ENCODE assay signal across 11 mouse cellular contexts in genomic region chr15:103034807-103035547, GRCm38 (mm10). TPM values are rescaled to one million over a fixed set of nuclear protein-coding genes. Genes with fewer than 3 reads are reported as not detected.
DNase-seq lines count a peak whose midpoint lies in the region; ATAC-seq and TF ChIP-seq lines count a peak whose summit lies in the region.
"Had no signal": no experiment of that assay in that cellular context is flagged by ENCODE, and none has a peak within 500 bp of the region (broad histone marks: within the 10 kb centered on the region; RNA-seq: fewer than 3 reads in every experiment).

No protein-coding gene starts in this region.

- under 1% methylated on average over 34 of the region's 34 CpGs for WGBS in heart, embryonic 12.5 days
- under 1% methylated on average over 34 of the region's 34 CpGs for WGBS in hindbrain, embryonic 10.5 days
- WGBS in liver, postnatal 0 days (ENCODE audit: insufficient replicate concordance) = under 1% methylated on average over 33 of the region's 34 CpGs

- H3K4me1 ChIP-seq in heart, embryonic 12.5 days (replicated peaks) = peaks cover 10% of the 10 kb centered on the region; the same call in 1 of the 2 replicates
- peaks cover 0 to 9% of the 10 kb centered on the region in 2 experiments; a peak in 3 of 4 replicates for H3K4me1 ChIP-seq in MEL (ENCODE audit: control insufficient read depth in 1 of 2, insufficient read depth in 2 of 2, low read length in 2 of 2)
- H3K4me1 ChIP-seq in hindbrain, embryonic 10.5 days (replicated peaks) = peaks cover 7% of the 10 kb centered on the region; the same call in 1 of the 2 replicates
- no peaks in the 10 kb centered on the region for H3K4me1 ChIP-seq in liver, postnatal 0 days (ENCODE audit: insufficient read depth)

- no peak overlapping the region for H3K9ac ChIP-seq in heart, embryonic 12.5 days
- peak overlapping the region; percentile 62 for H3K9ac ChIP-seq in MEL (ENCODE audit: control insufficient read depth, low read depth, low read length, poor library complexity, severe bottlenecking)
- no peak overlapping the region for H3K9ac ChIP-seq in liver, postnatal 0 days (replicated peaks)

- DNase-seq in heart, postnatal 25 days (ENCODE audit: low spot score) = no peak
- DNase-seq in MEL (ENCODE audit: low read depth, low spot score) = peak; percentile 46
- peak; percentile 46 for DNase-seq in hindbrain, embryonic 10.5 days (ENCODE audit: low spot score)
- DNase-seq in liver, postnatal 0 days = no peak
- no peak for DNase-seq in thymus, postnatal 14 days
- DNase-seq in c-Kit-positive CD71-positive TER-119-positive erythroid progenitor cells, embryonic 14.5 days (ENCODE audit: low spot score) = no peak
- no peak for DNase-seq in thymus, postnatal 0 days (ENCODE audit: low spot score)
- DNase-seq: thymus, postnatal 4 days had no signal

- intact Hi-C loops in heart, postnatal 25 days (cut with DNase I) = no loop called here

- H3K27me3 ChIP-seq in heart, embryonic 12.5 days (replicated peaks) = peaks cover 97% of the 10 kb centered on the region
- H3K27me3 ChIP-seq in MEL (ENCODE audit: control insufficient read depth in 1 of 2, insufficient read depth in 2 of 2, low read length in 2 of 2) = no peaks in the 10 kb centered on the region
- peaks cover 100% of the 10 kb centered on the region for H3K27me3 ChIP-seq in hindbrain, embryonic 10.5 days (ENCODE audit: insufficient read depth, poor library complexity, severe bottlenecking)
- peaks cover 96% of the 10 kb centered on the region for H3K27me3 ChIP-seq in liver, postnatal 0 days (ENCODE audit: insufficient read depth, low read length)

- H3K9me3 ChIP-seq in heart, embryonic 12.5 days (replicated peaks) = no peaks in the 10 kb centered on the region
- no peaks in the 10 kb centered on the region for H3K9me3 ChIP-seq in MEL (replicated peaks; ENCODE audit: insufficient read depth, low read length)
- H3K9me3 ChIP-seq in hindbrain, embryonic 10.5 days = no peaks in the 10 kb centered on the region
- no peaks in the 10 kb centered on the region for H3K9me3 ChIP-seq in liver, postnatal 0 days (ENCODE audit: low read length)

- TF ChIP-seq CTCF in MEL (IDR thresholded peaks at IDR 0.05 in 2 of 3, conservative IDR thresholded peaks at IDR 0.05 in 1 of 3; ENCODE audit: control insufficient read depth in 1 of 3, insufficient read depth in 1 of 3, low read depth in 2 of 3, low read length in 3 of 3, poor library complexity in 1 of 3, severe bottlenecking in 1 of 3) = no peak
- TF ChIP-seq CTCF in liver, postnatal 0 days (IDR thresholded peaks at IDR 0.05; ENCODE audit: low read depth) = no peak

- no peak overlapping the region for H3K27ac ChIP-seq in heart, embryonic 12.5 days (ENCODE audit: poor library complexity, severe bottlenecking)
- H3K27ac ChIP-seq in MEL (ENCODE audit: control insufficient read depth, low read depth, low read length) = peak overlapping the region; percentile 38
- H3K27ac ChIP-seq in hindbrain, embryonic 10.5 days = peak overlapping the region; percentile 53; the same call in 1 of the 2 replicates
- no peak overlapping the region for H3K27ac ChIP-seq in liver, postnatal 0 days (ENCODE audit: low read depth)

- TF ChIP-seq POLR2A in MEL (IDR thresholded peaks at IDR 0.05; ENCODE audit: control insufficient read depth in 1 of 2, insufficient read depth in 1 of 2, low read depth in 1 of 2, low read length in 2 of 2, poor library complexity in 1 of 2) = no peak

- peak overlapping the region; percentile 36 for H3K4me3 ChIP-seq in heart, embryonic 12.5 days
- H3K4me3 ChIP-seq in MEL (ENCODE audit: control insufficient read depth in 1 of 2, insufficient read depth in 1 of 2, low read depth in 2 of 2, low read length in 2 of 2) = peak overlapping the region; percentile 54 to 69
- H3K4me3 ChIP-seq in hindbrain, embryonic 10.5 days = peak overlapping the region; percentile 42
- H3K4me3 ChIP-seq in liver, postnatal 0 days (ENCODE audit: low read depth, low read length) = peak overlapping the region; percentile 4; the same call in 1 of the 2 replicates
- H3K4me3 ChIP-seq: erythroblast, embryonic 14.5 days had no signal

- TF ChIP-seq RAD21 in MEL (IDR thresholded peaks at IDR 0.05; ENCODE audit: low read depth, low read length) = no peak

- peak overlapping the region; percentile 60 for H3K4me2 ChIP-seq in heart, embryonic 12.5 days
- H3K4me2 ChIP-seq in liver, postnatal 0 days (ENCODE audit: low read depth, low read length) = peak overlapping the region; percentile 30

- H3K36me3 ChIP-seq in heart, embryonic 12.5 days = no peaks in the 10 kb centered on the region
- peaks cover 0 to 4% of the 10 kb centered on the region in 2 experiments; a peak in 2 of 4 replicates for H3K36me3 ChIP-seq in MEL (ENCODE audit: control insufficient read depth in 1 of 2, insufficient read depth in 2 of 2, low read length in 2 of 2)
- H3K36me3 ChIP-seq in hindbrain, embryonic 10.5 days = no peaks in the 10 kb centered on the region
- no peaks in the 10 kb centered on the region for H3K36me3 ChIP-seq in liver, postnatal 0 days (replicated peaks; ENCODE audit: insufficient read depth, low read length)

- ATAC-seq in heart, embryonic 12.5 days (ENCODE audit: insufficient number of reproducible peaks, low FRiP score) = no peak
- no peak for ATAC-seq in liver, postnatal 0 days

- TF ChIP-seq EP300 in MEL (IDR thresholded peaks at IDR 0.05; ENCODE audit: low read depth in 1 of 2, low read length in 2 of 2) = no peak
- TF ChIP-seq EP300 in liver, postnatal 0 days (IDR thresholded peaks at IDR 0.05; ENCODE audit: low read depth) = no peak

- peaks cover 9% of the 10 kb centered on the region for H3K79me2 ChIP-seq in MEL (ENCODE audit: control insufficient read depth, insufficient read depth, low read length, poor library complexity)

TF ChIP-seq in MEL, 35 proteins besides CTCF, POLR2A, EP300 and RAD21:
- TF ChIP-seq MAZ (IDR thresholded peaks at IDR 0.05; ENCODE audit: low read depth, low read length) (0 out of 2 replicates have a peak, but pooled peaks have one; percentile 44), ZNF384 (IDR thresholded peaks at IDR 0.05; ENCODE audit: low read depth, low read length) (no peak), GABPA (IDR thresholded peaks at IDR 0.05; ENCODE audit: low read depth, low read length) (no peak), SIN3A (IDR thresholded peaks at IDR 0.05; ENCODE audit: low read length) (no peak), CHD1 (IDR thresholded peaks at IDR 0.05; ENCODE audit: low read depth, low read length) (no peak), KAT2A (conservative IDR thresholded peaks at IDR 0.05; ENCODE audit: low read depth, low read length) (no peak)

RNA-seq across cellular contexts. Expression of gene Hoxc4, which starts 16.2 kb away (rescaled TPM):
- polyA plus RNA-seq in heart, embryonic 12.5 days (2016; fragmentation: Nextera tagmentation; extraction: Ambion mirVana) = 0.57 and 0.76 TPM in 2 replicates
- not detected for total RNA-seq in heart, postnatal 25 days (2021)
- total RNA-seq in MEL (2012; rRNA removed) = 2.5 and 2.6 TPM in 2 replicates
- 1 to 10 TPM in 1 of 2 experiments, not detected in 1; 9.4 TPM for polyA plus RNA-seq in MEL (2012; ENCODE audit: insufficient read depth in 1 of 2, insufficient read length in 2 of 2, low read depth in 1 of 2, low replicate concordance in 2 of 2, missing spikeins in 1 of 2)
- 1.5 and 29.6 TPM in 2 replicates for polyA plus RNA-seq in hindbrain, embryonic 10.5 days (2016; fragmentation: Nextera tagmentation; extraction: Ambion mirVana)
- 0.07 and 0.11 TPM in 2 replicates for polyA plus RNA-seq in liver, postnatal 0 days (2015; fragmentation: Nextera tagmentation; extraction: Ambion mirVana)
- 0.07 and 0.17 TPM in 2 replicates for polyA plus RNA-seq in thymus, postnatal 0 days (2015; fragmentation: Nextera tagmentation; extraction: Ambion mirVana)
- total RNA-seq: megakaryocyte progenitor cell, adult 5-6 weeks had no signal

RNA-seq across cellular contexts. Expression of gene Hoxc6, which starts 36.9 kb away (rescaled TPM):
- 0.18 and 0.82 TPM in 2 replicates for polyA plus RNA-seq in heart, embryonic 12.5 days (2016; fragmentation: Nextera tagmentation; extraction: Ambion mirVana)
- total RNA-seq in heart, postnatal 25 days (2021) = not detected
- 1.7 and 2.3 TPM in 2 replicates for total RNA-seq in MEL (2012; rRNA removed)
- 1 to 10 TPM in 1 of 2 experiments, not detected in 1; 9.4 TPM for polyA plus RNA-seq in MEL (2012; ENCODE audit: insufficient read depth in 1 of 2, insufficient read length in 2 of 2, low read depth in 1 of 2, low replicate concordance in 2 of 2, missing spikeins in 1 of 2)
- polyA plus RNA-seq in hindbrain, embryonic 10.5 days (2016; fragmentation: Nextera tagmentation; extraction: Ambion mirVana) = not detected in 2 replicates
- polyA plus RNA-seq in liver, postnatal 0 days (2015; fragmentation: Nextera tagmentation; extraction: Ambion mirVana) = not detected in 2 replicates
- 0.14 TPM in 1 of 2 replicates, not detected in the other for polyA plus RNA-seq in thymus, postnatal 0 days (2015; fragmentation: Nextera tagmentation; extraction: Ambion mirVana)
- total RNA-seq: megakaryocyte progenitor cell, adult 5-6 weeks had no signal
- polyA plus RNA-seq: erythroblast, embryonic 14.5 days had no signal

RNA-seq across cellular contexts. Expression of gene Hoxc8, which starts 44.6 kb away (rescaled TPM):
- polyA plus RNA-seq in heart, embryonic 12.5 days (2016; fragmentation: Nextera tagmentation; extraction: Ambion mirVana) = 0.11 TPM in 1 of 2 replicates, not detected in the other
- not detected for total RNA-seq in heart, postnatal 25 days (2021)
- 0.26 and 0.31 TPM in 2 replicates for total RNA-seq in MEL (2012; rRNA removed)
- 1 to 10 TPM in 1 of 2 experiments, not detected in 1; 1.7 TPM for polyA plus RNA-seq in MEL (2012; ENCODE audit: insufficient read depth in 1 of 2, insufficient read length in 2 of 2, low read depth in 1 of 2, low replicate concordance in 2 of 2, missing spikeins in 1 of 2)
- polyA plus RNA-seq in hindbrain, embryonic 10.5 days (2016; fragmentation: Nextera tagmentation; extraction: Ambion mirVana) = not detected in 2 replicates
- polyA plus RNA-seq in liver, postnatal 0 days (2015; fragmentation: Nextera tagmentation; extraction: Ambion mirVana) = not detected in 2 replicates
- polyA plus RNA-seq in thymus, postnatal 0 days (2015; fragmentation: Nextera tagmentation; extraction: Ambion mirVana) = not detected in 2 replicates
- total RNA-seq: megakaryocyte progenitor cell, adult 5-6 weeks had no signal
- polyA plus RNA-seq: erythroblast, embryonic 14.5 days had no signal

RNA-seq across cellular contexts. Expression of gene Hoxc9, which starts 58.7 kb away (rescaled TPM):
- polyA plus RNA-seq in heart, embryonic 12.5 days (2016; fragmentation: Nextera tagmentation; extraction: Ambion mirVana) = not detected in 2 replicates
- not detected for total RNA-seq in heart, postnatal 25 days (2021)
- total RNA-seq in MEL (2012; rRNA removed) = 3.2 and 4.1 TPM in 2 replicates
- polyA plus RNA-seq in MEL (2012; ENCODE audit: insufficient read depth in 1 of 2, insufficient read length in 2 of 2, low read depth in 1 of 2, low replicate concordance in 2 of 2, missing spikeins in 1 of 2) = 100 to 1,000 TPM in 1 of 2 experiments, 1 to 10 TPM in 1; 9.5 to 400 TPM
- polyA plus RNA-seq in hindbrain, embryonic 10.5 days (2016; fragmentation: Nextera tagmentation; extraction: Ambion mirVana) = not detected in 2 replicates
- polyA plus RNA-seq in liver, postnatal 0 days (2015; fragmentation: Nextera tagmentation; extraction: Ambion mirVana) = not detected in 2 replicates
- polyA plus RNA-seq in thymus, postnatal 0 days (2015; fragmentation: Nextera tagmentation; extraction: Ambion mirVana) = not detected in 2 replicates
- total RNA-seq: megakaryocyte progenitor cell, adult 5-6 weeks had no signal
- polyA plus RNA-seq: erythroblast, embryonic 14.5 days had no signal

Comparison
In these comparisons a context has a peak if more than half of its experiments do, and no peak if none do; other contexts are left out.
1. H3K27ac ChIP-seq: peak in MEL (single experiment) and hindbrain, embryonic 10.5 days (single experiment); none in heart, embryonic 12.5 days (single experiment) and liver, postnatal 0 days (single experiment).
2. H3K4me3 ChIP-seq: peak in every context shown above with its lines; median percentile 62 in MEL; 42 in hindbrain, embryonic 10.5 days; 36 in heart, embryonic 12.5 days; 4 in liver, postnatal 0 days.
3. DNase-seq: peak in MEL (single experiment) and hindbrain, embryonic 10.5 days (single experiment); none in heart, postnatal 25 days (single experiment), liver, postnatal 0 days (single experiment), thymus, postnatal 14 days (single experiment), c-Kit-positive CD71-positive TER-119-positive erythroid progenitor cells, embryonic 14.5 days (single experiment) and thymus, postnatal 0 days (single experiment).